8 mouse cellular contexts compared by ENCODE assay signal in genomic region chr7:104369736-104370414, GRCm38 (mm10). TPM values are rescaled to one million over a fixed set of nuclear protein-coding genes. Genes with fewer than 3 reads are reported as not detected.
A peak's percentile ranks its signal among the peaks of the same experiment; 100 is the strongest.
DNase-seq lines count a peak whose midpoint lies in the region; ATAC-seq and TF ChIP-seq lines count a peak whose summit lies in the region.

Trim30b (minus strand) TSS chr7:104369884.

- ATAC-seq in liver, embryonic 11.5 days (replicated peaks; ENCODE audit: low FRiP score): no peak; the same call in 1 of the 2 replicates
- no peak for ATAC-seq in hindbrain, embryonic 13.5 days (ENCODE audit: low FRiP score)

- TF ChIP-seq POLR2A in liver, adult 2 months (IDR thresholded peaks at IDR 0.05; ENCODE audit: extremely low read depth, insufficient read depth, low read length): no peak
- no peak for TF ChIP-seq POLR2A in brain, embryonic 14.5 days (IDR thresholded peaks at IDR 0.05; ENCODE audit: borderline replicate concordance, extremely low read depth, insufficient read depth, insufficient read length, poor library complexity, severe bottlenecking)
- no peak for TF ChIP-seq POLR2A in lung, adult 2 months (IDR thresholded peaks at IDR 0.05; ENCODE audit: borderline replicate concordance, extremely low read depth, low read depth, low read length)

- DNase-seq in liver, adult 2 months (ENCODE audit: extremely low read depth, low read depth, low spot score): peak; percentile 28
- no peak for DNase-seq in liver, embryonic 11.5 days (ENCODE audit: low spot score)
- peak; percentile 0 for DNase-seq in brain, embryonic 14.5 days (ENCODE audit: low read depth)
- DNase-seq in lung, adult 2 months: peak; percentile 12
- peak; percentile 5 to 37 for DNase-seq in thymus, postnatal 10 days (ENCODE audit: low spot score in 2 of 2)
- DNase-seq in cerebellum, postnatal 4 days (ENCODE audit: low spot score in 2 of 2): no peak
- no peak for DNase-seq in limb, embryonic 10.5 days (ENCODE audit: low spot score)

- peak within 1 kb of the TSS; percentile 65; the same call in 1 of the 2 replicates for H3K27ac ChIP-seq in liver, adult 2 months (replicated peaks; ENCODE audit: insufficient read depth, low read depth, low read length)
- no peak within 1 kb of the TSS for H3K27ac ChIP-seq in liver, embryonic 11.5 days (ENCODE audit: low read depth, low read length)
- H3K27ac ChIP-seq in limb, embryonic 10.5 days: no peak within 1 kb of the TSS
- H3K27ac ChIP-seq in hindbrain, embryonic 13.5 days: no peak within 1 kb of the TSS

- no peaks in the 10 kb centered on the region for H3K27me3 ChIP-seq in liver, adult 2 months (ENCODE audit: control insufficient read depth, insufficient read depth, low read length)
- H3K27me3 ChIP-seq in liver, embryonic 11.5 days (replicated peaks; ENCODE audit: control insufficient read depth, insufficient read depth, low read length): no peaks in the 10 kb centered on the region
- no peaks in the 10 kb centered on the region for H3K27me3 ChIP-seq in limb, embryonic 10.5 days (ENCODE audit: low read depth, poor library complexity, severe bottlenecking)
- H3K27me3 ChIP-seq in hindbrain, embryonic 13.5 days: no peaks in the 10 kb centered on the region

- WGBS in liver, adult 2 months: 87% methylated on average over 1 of the region's 1 CpGs
- WGBS in liver, embryonic 11.5 days: 59% methylated on average over 1 of the region's 1 CpGs
- WGBS in lung, adult 2 months: 73% methylated on average over 1 of the region's 1 CpGs
- WGBS in limb, embryonic 10.5 days: 73% methylated on average over 1 of the region's 1 CpGs
- WGBS in hindbrain, embryonic 13.5 days: 71% methylated on average over 1 of the region's 1 CpGs

- H3K9ac ChIP-seq in liver, adult 2 months (ENCODE audit: low read depth, low read length): no peak within 1 kb of the TSS
- no peak within 1 kb of the TSS for H3K9ac ChIP-seq in liver, embryonic 11.5 days (ENCODE audit: low read depth, low read length)
- H3K9ac ChIP-seq in hindbrain, embryonic 13.5 days: no peak within 1 kb of the TSS

- no peak within 1 kb of the TSS for H3K4me2 ChIP-seq in liver, embryonic 11.5 days
- no peak within 1 kb of the TSS for H3K4me2 ChIP-seq in hindbrain, embryonic 13.5 days

- no peak for TF ChIP-seq CTCF in liver, adult 2 months (IDR thresholded peaks at IDR 0.05; ENCODE audit: low read depth, low read length)
- TF ChIP-seq CTCF in brain, embryonic 14.5 days (IDR thresholded peaks at IDR 0.05; ENCODE audit: borderline replicate concordance, extremely low read depth, insufficient read depth, insufficient read length): no peak
- TF ChIP-seq CTCF in lung, adult 2 months (IDR thresholded peaks at IDR 0.05; ENCODE audit: insufficient read depth, low read length): no peak

- no peaks in the 10 kb centered on the region for H3K79me2 ChIP-seq in liver, adult 2 months (ENCODE audit: control insufficient read depth, insufficient read depth, low read length)

- H3K9me3 ChIP-seq in liver, embryonic 11.5 days (ENCODE audit: control insufficient read depth, low read length): no peaks in the 10 kb centered on the region
- H3K9me3 ChIP-seq in limb, embryonic 10.5 days (replicated peaks): no peaks in the 10 kb centered on the region
- H3K9me3 ChIP-seq in hindbrain, embryonic 13.5 days: no peaks in the 10 kb centered on the region

- no peaks in the 10 kb centered on the region for H3K36me3 ChIP-seq in liver, adult 2 months (ENCODE audit: control insufficient read depth, insufficient read depth, low read length)
- no peaks in the 10 kb centered on the region for H3K36me3 ChIP-seq in liver, embryonic 11.5 days (ENCODE audit: control insufficient read depth, insufficient read depth, low read length)
- no peaks in the 10 kb centered on the region for H3K36me3 ChIP-seq in limb, embryonic 10.5 days
- no peaks in the 10 kb centered on the region for H3K36me3 ChIP-seq in hindbrain, embryonic 13.5 days

- no peaks in the 10 kb centered on the region for H3K4me1 ChIP-seq in liver, adult 2 months (ENCODE audit: control insufficient read depth, insufficient read depth, low read length)
- H3K4me1 ChIP-seq in liver, embryonic 11.5 days (replicated peaks; ENCODE audit: control insufficient read depth, insufficient read depth, low read length): no peaks in the 10 kb centered on the region
- 0 out of 2 replicates have a peak, but pooled peaks cover 5% of the 10 kb centered on the region for H3K4me1 ChIP-seq in lung, adult 2 months (ENCODE audit: control insufficient read depth, insufficient read depth, low read length)
- H3K4me1 ChIP-seq in limb, embryonic 10.5 days: no peaks in the 10 kb centered on the region
- no peaks in the 10 kb centered on the region for H3K4me1 ChIP-seq in hindbrain, embryonic 13.5 days (replicated peaks)

- H3K4me3 ChIP-seq in liver, adult 2 months (ENCODE audit: insufficient read depth, low read depth, low read length): no peak within 1 kb of the TSS
- no peak within 1 kb of the TSS for H3K4me3 ChIP-seq in liver, embryonic 11.5 days (ENCODE audit: low read depth, low read length)
- H3K4me3 ChIP-seq in lung, adult 2 months (replicated peaks; ENCODE audit: extremely low read depth, low read depth, low read length): no peak within 1 kb of the TSS
- no peak within 1 kb of the TSS for H3K4me3 ChIP-seq in limb, embryonic 10.5 days
- H3K4me3 ChIP-seq in hindbrain, embryonic 13.5 days: no peak within 1 kb of the TSS

RNA-seq across cellular contexts. Expression of gene Trim30b, which starts in this region (rescaled TPM):
- 0.47 and 0.74 TPM in 2 replicates for total RNA-seq in liver, adult 2 months (2014; rRNA removed)
- 0.06 TPM in 1 of 2 replicates, not detected in the other for polyA plus RNA-seq in liver, adult 2 months (2012; rRNA removed)
- polyA plus RNA-seq in liver, embryonic 11.5 days (2014; fragmentation: Nextera tagmentation; extraction: Ambion mirVana): 0.06 and 0.08 TPM in 2 replicates
- 0.03 and 0.06 TPM in 2 replicates for polyA plus RNA-seq in brain, embryonic 14.5 days (2012; rRNA removed)
- polyA plus RNA-seq in lung, adult 2 months (2012; rRNA removed): 0.45 and 1.1 TPM in 2 replicates
- 0.05 and 0.09 TPM in 2 replicates for polyA plus RNA-seq in limb, embryonic 10.5 days (2016; fragmentation: Nextera tagmentation; extraction: Ambion mirVana)
- polyA plus RNA-seq in hindbrain, embryonic 13.5 days (2015; fragmentation: Nextera tagmentation; extraction: Ambion mirVana): not detected in 2 replicates

Comparison
In these comparisons a context has a peak if more than half of its experiments do, and no peak if none do; other contexts are left out.
1. Peak in DNase-seq and H3K27ac ChIP-seq in liver, adult 2 months; RNA of the gene not detected or under 1 TPM.
2. Peak in DNase-seq in brain, embryonic 14.5 days; RNA of the gene not detected or under 1 TPM.
3. DNase-seq: peak in lung, adult 2 months (single experiment) and thymus, postnatal 10 days (2 of 2); none in liver, embryonic 11.5 days (single experiment), cerebellum, postnatal 4 days (0 of 2) and limb, embryonic 10.5 days (single experiment).